Mouse (Mus musculus) CD4-positive naive resting alpha-beta T cell, adult 57 days (primary cell): Measurements from ENCODE around the gene Rnf10. TPM values are rescaled to one million over a fixed set of nuclear protein-coding genes. Genes with fewer than 3 reads are reported as not detected.

Experiments used
- total RNA-seq: library from RNA; stranded (reverse); gene quantifications from one replicate; pipeline ENCODE4 v1.2.4, GENCODE M21; 2023

Rnf10 gene
- total RNA-seq: 170 TPM

GRCm38 (mm10) chr5:115272812-115273548, at the start of gene Rnf10:
TSS of gene Rnf10 (minus strand) at chr5:115272898.

DNA sequence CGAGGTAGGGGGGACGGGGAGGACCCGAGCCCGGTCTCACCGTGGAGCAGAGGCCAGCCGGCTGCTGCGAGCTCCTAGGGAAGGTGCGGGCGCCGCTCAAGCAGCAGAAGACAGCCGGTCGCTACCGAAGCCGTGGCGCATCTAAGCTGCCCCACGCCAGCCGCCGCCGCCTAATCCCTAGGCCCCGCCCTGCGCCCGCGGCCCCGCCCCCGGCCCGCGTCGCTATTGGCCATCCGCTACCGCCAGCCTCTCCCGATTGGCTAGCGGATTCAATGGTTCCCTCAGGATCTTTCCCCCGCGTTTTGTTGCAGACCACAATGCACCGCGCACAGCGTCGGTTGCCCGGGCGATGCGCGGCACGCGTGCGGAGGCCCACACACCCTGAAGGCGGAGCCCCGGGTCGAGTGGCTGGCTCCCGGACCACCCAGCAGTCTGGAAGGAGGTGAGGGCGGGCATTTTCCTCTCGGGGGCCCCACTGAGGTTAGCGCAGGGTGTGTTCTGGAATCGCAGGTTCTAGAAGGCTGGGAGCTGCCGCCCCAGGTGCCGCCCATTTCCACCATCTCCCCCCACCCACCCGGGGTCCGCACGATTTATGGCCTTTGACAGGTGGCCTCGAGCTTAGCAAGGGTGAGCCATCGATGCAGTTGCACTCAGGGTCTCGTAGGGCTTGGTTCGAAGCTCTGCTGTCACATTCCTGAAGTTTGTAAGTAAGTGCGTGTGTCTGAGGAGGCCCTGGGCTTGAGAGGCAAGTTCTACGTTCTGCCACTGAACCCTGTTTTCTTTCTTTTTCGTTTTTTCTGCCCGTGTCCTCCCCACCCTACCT, 28.3 kb upstream of the Rnf10 start, which contains the start of gene Dynll1:
Gene Dynll1 (minus strand): TSS at position 208 of the 823 bp plus-strand sequence.

GRCm38 (mm10) chr5:115279226-115280049, 6.7 kb upstream of the Rnf10 start, which contains the start of gene Coq5:
TSS of gene Coq5 (plus strand) at chr5:115279666.

DNA sequence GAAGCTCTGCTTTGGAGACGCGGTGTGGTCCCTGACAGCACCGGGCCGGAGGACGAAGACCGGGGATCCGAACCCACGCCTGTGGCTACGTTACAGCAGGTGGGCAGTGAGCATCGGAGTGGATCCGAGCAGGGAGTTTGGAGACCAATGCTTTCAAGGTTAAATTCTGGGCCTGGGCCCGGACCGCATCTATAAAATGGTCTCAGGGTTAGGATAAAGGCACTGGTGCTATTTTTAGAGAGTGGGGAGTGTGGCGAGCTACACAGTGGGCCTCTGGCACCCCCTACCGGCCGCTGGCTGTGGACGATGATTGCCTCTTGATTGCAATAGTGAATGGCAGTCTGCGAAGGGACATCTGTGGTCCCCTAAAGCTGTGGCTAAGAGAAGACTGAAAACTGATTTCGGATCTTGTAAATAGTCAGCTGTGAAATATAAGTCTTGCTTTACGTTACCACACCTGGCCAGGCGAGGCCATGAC, 36.9 kb downstream of the Rnf10 start, which contains the start of gene Pop5:
Gene Pop5 (plus strand): TSS at position 51 of the 478 bp plus-strand sequence.

GRCm38 (mm10) chr5:115193669-115194625, 78.8 kb downstream of the Rnf10 start, which contains the start of gene Cabp1:
TSS of gene Cabp1 (minus strand) at chr5:115194381.

Other genes starting within 250 kb of the Rnf10 start
- gene Gm10401, start 174.6 kb downstream of the Rnf10 start, total RNA-seq: not detected
- 28.5 TPM for gene Acads, start 153.6 kb downstream of the Rnf10 start, total RNA-seq
- 32.5 TPM for gene Unc119b, start 137.9 kb downstream of the Rnf10 start, total RNA-seq
- gene Mlec, start 114.7 kb downstream of the Rnf10 start, total RNA-seq: 90.7 TPM
- gene Cabp1, start 78.5 kb downstream of the Rnf10 start, total RNA-seq: 0.47 TPM
- 83.3 TPM for gene Pop5, start 37.1 kb downstream of the Rnf10 start, total RNA-seq
- 23.6 TPM for gene Coq5, start 6.8 kb upstream of the Rnf10 start, total RNA-seq
- 250 TPM for gene Dynll1, start 28.1 kb upstream of the Rnf10 start, total RNA-seq
- gene Srsf9, start 54.3 kb upstream of the Rnf10 start, total RNA-seq: 35.0 TPM
- gene Gatc, start 68.3 kb upstream of the Rnf10 start, total RNA-seq: 5.1 TPM
- gene Triap1, start 68.3 kb upstream of the Rnf10 start, total RNA-seq: 20.5 TPM
- gene Cox6a1, start 76.1 kb upstream of the Rnf10 start, total RNA-seq: 220 TPM
- gene Msi1, start 156.7 kb upstream of the Rnf10 start, total RNA-seq: not detected
- gene Pla2g1b, start 193.4 kb upstream of the Rnf10 start, total RNA-seq: not detected
- gene Sirt4, start 211.8 kb upstream of the Rnf10 start, total RNA-seq: 11.7 TPM
- gene Pxn, start 233.8 kb upstream of the Rnf10 start, total RNA-seq: 58.9 TPM